Mouse (Mus musculus): ENCODE measurements around the gene Sema3d. TPM values are rescaled to one million over a fixed set of nuclear protein-coding genes. Genes with fewer than 3 reads are reported as not detected.
A peak's percentile ranks its signal among the peaks of the same experiment; 100 is the strongest.

The Sema3d gene
- 1 to 10 TPM; 4.9 to 6.0 TPM for total RNA-seq (2021)

GRCm38 (mm10) chr5:12383133-12383959, at the start of gene Sema3d:
Gene Sema3d (plus strand): TSS chr5:12383385.
- intact Hi-C loops (cut with DNase I) = loop anchor here (5.0 kb wide), 1 partner anchor 351 kb away; no protein-coding TSS in a partner anchor
- DNase-seq (ENCODE audit: low spot score in 2 of 2) = peak; percentile 73 to 75

DNA sequence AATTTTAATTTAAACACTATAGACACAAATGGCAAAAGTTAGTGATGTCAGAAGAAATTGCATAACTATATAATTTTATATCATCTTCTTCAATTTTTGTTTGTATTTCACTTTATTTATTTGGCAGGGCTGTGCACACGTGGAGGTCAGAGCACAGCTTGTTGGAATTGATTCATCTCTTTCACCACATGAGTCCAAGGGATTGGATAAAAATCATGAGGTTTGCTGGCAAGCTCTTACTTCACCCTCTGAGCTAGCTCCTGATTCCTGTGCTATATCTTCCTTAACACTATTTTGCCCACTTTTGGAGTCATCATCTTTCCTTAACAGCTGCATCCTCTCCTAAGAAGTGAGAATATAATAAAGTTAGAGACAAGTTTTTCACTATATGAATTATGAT, 5.9 kb upstream of the Sema3d start:
- intact Hi-C loops (cut with DNase I) = no loop called here
- no peak for DNase-seq (ENCODE audit: low spot score in 2 of 2)

DNA sequence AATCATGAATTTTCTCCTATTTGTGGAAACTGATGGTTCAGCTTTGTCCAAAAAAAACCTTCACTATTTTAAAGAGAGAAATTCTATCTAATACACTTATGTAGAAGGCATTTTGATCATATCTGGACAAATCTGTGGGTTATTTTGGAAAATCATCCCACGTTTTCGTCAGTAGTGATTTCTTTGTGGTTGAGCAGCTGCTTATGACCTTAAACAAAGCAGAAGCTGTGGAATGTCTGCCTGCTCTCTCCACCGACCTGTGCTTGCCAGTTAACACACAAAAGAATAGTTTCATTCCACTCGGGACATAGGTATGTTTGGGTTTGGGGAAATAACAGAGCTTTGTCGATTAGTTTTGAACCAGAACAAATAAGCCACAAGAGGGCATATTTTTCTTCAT, 4.3 kb upstream of the Sema3d start:
- intact Hi-C loops (cut with DNase I) = no loop called here
- DNase-seq (ENCODE audit: low spot score in 2 of 2) = no peak

DNA sequence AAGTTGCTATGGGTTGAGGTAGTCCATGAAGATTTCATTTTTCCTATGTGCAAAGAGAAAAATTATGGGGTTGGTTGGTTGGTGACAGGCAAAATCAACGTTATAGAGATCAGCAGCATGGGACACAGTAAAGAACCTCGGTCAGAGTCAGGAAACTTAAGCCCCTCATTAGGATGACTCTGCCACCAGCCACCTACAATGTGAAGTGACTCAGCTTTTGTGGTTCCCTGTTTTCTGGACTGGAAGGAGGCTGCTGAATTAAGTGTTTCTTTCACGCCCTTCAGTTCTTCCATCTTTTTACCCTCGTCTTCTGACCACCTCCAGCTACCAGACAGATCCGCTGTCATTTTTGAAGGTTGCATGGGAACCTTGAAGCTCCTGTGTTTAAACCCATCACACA, 1.2 kb upstream of the Sema3d start:
- intact Hi-C loops (cut with DNase I) = loop anchor here (5.0 kb wide), 1 partner anchor 350 kb away; no protein-coding TSS in a partner anchor
- DNase-seq (ENCODE audit: low spot score in 2 of 2) = no peak

- intact Hi-C loops (cut with DNase I) = loop anchor here (5.0 kb wide), 1 partner anchor 352 kb away; no protein-coding TSS in a partner anchor
- DNase-seq (ENCODE audit: low spot score in 2 of 2) = no peak
Measured at GRCm38 (mm10) chr5:12383960-12384285, 738 bp downstream of the Sema3d start.

GRCm38 (mm10) chr5:12392667-12393066, 9.5 kb downstream of the Sema3d start:
- intact Hi-C loops (cut with DNase I) = no loop called here

DNA sequence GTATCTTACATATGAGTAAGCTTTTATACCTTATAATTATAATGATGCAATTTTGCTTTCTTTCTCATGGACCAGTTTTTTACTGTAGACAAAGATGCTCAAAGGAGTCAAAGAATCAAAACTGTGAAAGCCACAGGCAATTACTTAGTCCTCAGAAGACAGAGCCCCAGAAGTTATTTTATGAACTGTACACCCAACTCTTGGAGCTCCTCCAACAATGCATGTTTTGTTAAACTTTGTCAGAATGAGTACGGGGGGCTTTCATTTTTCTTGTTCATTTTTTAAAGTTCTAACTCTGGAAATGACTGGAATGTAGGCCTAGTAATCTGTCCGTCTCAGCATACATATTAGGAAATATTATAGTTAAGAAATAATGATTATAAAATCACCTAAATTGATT, 16.1 kb downstream of the Sema3d start:
- DNase-seq (ENCODE audit: low spot score in 2 of 2) = no peak
- intact Hi-C loops (cut with DNase I) = no loop called here

More at GRCm38 (mm10) chr5:12392667-12393066, 9.5 kb downstream of the Sema3d start:
- DNase-seq (ENCODE audit: low spot score in 2 of 2) = no peak

DNA sequence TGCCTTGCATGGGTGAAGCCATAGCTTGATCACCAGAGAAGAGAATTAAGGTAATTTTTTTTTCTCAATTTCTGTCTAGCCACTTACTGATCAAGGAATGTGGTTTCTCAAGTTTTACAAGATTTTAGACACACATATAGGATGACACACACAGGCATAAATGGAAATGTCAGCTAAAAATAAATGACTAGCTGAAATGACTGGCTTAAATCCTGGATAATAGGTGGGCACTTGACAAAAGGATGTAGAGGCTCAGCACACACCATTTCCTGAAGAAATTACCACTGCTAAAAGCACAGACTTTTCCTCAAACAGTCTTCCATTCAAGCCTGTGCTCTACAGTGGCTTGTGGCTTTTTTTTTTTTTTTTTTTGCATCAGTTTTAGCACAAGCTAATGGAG, 21.0 kb downstream of the Sema3d start:
- no peak for DNase-seq (ENCODE audit: low spot score in 2 of 2)
- intact Hi-C loops (cut with DNase I) = no loop called here

GRCm38 (mm10) chr5:12412595-12412994, 29.4 kb downstream of the Sema3d start:
- intact Hi-C loops (cut with DNase I) = no loop called here

DNA sequence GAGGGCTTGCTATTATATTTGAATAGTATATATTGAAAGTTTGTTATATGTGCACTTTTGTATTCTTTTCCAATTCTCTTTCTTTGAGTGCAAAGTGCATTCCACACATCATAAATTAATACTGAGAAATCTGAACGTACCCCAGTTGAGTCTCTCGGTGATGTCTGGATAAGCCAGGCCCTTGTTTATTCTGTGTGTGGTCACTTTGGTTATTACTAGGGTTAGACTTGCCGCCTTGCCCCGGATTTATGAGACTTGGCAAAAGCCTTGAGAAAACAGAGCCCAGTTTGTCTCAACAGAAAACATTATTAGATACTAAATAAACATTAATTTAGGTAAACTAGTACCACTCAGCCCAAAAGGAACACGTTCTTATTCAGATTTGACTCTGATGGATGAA, 40.1 kb downstream of the Sema3d start:
- no peak for DNase-seq (ENCODE audit: low spot score in 2 of 2)
- intact Hi-C loops (cut with DNase I) = no loop called here

More at GRCm38 (mm10) chr5:12412595-12412994, 29.4 kb downstream of the Sema3d start:
- DNase-seq (ENCODE audit: low spot score in 2 of 2) = no peak

DNA sequence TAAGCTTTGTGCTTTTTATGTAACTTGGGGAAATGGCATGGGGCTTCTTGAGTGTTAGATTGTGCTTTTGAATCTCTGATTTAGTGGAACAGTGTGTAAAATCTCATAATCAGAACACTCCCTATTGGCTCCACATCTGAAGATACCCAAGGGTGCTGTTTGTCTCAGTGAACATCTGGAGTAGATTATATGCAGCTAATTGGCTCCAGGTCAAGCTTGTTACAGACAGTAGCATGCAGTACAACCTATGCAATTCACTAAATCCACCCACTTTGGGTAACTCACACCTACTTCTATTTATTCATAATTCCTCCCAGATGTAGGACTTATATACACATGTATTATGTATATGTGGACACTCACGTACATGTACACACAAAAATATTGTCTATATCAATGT, 58.6 kb downstream of the Sema3d start:
- intact Hi-C loops (cut with DNase I) = no loop called here

GRCm38 (mm10) chr5:12442176-12443105, 59.3 kb downstream of the Sema3d start:
- intact Hi-C loops (cut with DNase I) = no loop called here

More for the DNA sequence above, 58.6 kb downstream of the Sema3d start:
- no peak for DNase-seq (ENCODE audit: low spot score in 2 of 2)

GRCm38 (mm10) chr5:12451089-12451488, 67.9 kb downstream of the Sema3d start:
- DNase-seq (ENCODE audit: low spot score in 2 of 2) = no peak
- intact Hi-C loops (cut with DNase I) = no loop called here

More at GRCm38 (mm10) chr5:12442176-12443105, 59.3 kb downstream of the Sema3d start:
- DNase-seq (ENCODE audit: low spot score in 2 of 2) = no peak

- intact Hi-C loops (cut with DNase I) = no loop called here
- no peak for DNase-seq (ENCODE audit: low spot score in 2 of 2)
Measured at GRCm38 (mm10) chr5:12454946-12455345, 71.8 kb downstream of the Sema3d start.

DNA sequence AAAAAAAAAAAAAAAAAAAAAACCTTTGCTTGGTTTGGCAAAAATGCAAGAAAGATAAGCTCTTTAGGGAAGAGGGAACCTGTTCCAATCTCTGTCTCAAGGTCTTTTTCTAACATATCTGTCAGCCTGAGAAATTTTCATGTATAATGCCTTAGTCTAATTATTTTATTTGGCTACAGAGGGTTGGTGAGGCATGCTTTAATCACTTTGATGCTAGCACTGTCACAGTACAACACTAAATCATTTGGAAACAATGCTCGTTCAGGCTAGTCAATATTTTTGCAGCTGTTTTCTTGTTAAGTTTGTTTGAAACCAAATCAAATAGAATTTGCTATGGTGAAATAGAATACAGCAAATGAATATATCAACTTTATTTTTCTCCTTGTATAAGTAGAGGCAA, 74.3 kb downstream of the Sema3d start:
- intact Hi-C loops (cut with DNase I) = no loop called here
- DNase-seq (ENCODE audit: low spot score in 2 of 2) = no peak

DNA sequence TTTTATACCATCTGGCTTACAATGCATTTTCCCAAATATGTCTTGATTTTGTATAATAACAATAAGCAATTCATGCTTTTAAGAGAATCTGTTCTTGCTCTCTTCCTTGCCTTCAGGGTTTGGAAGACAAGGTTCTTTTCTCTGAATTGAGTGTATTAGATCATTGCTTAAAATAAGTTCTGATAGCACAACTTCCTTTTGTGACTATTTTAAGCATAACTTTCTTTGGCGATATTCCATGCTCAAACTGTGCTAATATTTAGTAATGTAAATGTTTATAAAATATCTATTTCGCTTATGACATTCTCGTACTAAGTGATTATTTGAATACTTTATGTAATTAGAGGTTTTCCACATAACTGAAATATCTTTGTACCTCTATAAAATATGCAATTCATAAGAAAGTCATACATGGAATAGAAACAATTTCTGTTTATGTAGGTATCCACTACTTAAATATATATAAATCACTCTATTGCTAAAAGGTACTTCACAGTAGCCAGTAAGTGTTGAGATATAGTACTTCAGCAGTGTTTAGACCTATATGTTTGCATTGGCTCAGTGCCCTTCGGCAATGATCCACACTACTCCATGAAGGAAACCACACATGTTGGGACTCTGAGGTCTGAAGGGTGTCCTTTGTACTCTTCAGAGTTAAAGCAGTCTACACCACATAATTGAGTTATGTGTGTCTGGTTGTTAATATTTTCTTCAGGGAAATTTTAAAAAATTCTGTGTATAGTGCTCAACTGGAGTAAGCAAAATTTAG, 84.6 kb downstream of the Sema3d start:
- intact Hi-C loops (cut with DNase I) = no loop called here
- no peak for DNase-seq (ENCODE audit: low spot score in 2 of 2)

DNA sequence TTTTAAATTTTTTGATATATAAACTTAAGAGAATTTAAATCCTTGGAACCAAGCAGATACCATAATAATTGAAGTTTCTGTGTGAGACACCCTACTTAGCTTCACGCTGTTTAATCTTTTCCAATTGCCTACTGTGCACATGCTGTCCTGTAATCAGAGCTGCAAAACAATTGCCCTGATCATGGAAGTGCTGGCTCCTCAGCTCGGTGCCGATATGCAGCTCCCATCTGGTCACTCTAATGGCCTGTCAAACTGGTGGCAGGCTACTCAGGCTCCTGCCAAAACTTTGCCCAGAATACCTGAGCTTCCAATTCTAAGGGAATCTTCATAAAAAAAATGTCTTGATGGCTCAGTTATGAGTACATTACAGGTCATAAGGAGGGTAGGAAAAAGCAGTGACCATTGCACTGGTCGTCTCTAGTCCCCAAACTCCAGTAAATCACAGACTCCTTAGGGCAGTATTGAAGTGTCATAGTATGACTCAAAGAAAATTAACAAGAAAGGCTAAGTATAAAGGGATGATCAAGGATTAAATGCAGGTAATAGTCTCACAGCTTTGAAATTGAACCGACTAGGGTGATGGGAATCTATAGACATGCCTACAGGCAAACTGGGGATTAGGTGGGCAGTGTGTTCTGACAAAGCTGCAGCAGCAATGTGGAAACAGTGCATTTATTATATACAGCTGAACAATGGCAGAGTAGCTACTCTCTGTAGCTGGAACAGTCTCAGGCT, 91.9 kb downstream of the Sema3d start:
- intact Hi-C loops (cut with DNase I) = no loop called here
- DNase-seq (ENCODE audit: low spot score in 2 of 2) = no peak

DNA sequence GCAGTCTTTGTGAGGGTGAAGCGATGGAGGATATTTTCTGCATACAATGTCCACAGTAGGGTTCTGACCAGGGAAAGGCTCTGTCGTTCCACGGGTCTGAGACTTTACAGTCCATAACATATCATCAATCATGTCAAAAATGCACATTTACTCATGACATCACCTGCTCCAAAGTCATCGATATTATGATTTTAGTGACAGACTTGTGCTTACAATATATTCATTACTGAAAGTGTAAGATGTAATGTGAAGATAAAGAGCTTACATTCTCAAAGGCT, 92.4 kb downstream of the Sema3d start:
- no peak for DNase-seq (ENCODE audit: low spot score in 2 of 2)
- intact Hi-C loops (cut with DNase I) = no loop called here

GRCm38 (mm10) chr5:12487926-12488325, 104.7 kb downstream of the Sema3d start:
- intact Hi-C loops (cut with DNase I) = no loop called here
- no peak for DNase-seq (ENCODE audit: low spot score in 2 of 2)
